Comparison of ENCODE assay signal across 9 mouse cellular contexts in genomic region chr15:103503660-103504059, GRCm38 (mm10). TPM values are rescaled to one million over a fixed set of nuclear protein-coding genes. Genes with fewer than 3 reads are reported as not detected.
DNase-seq lines count a peak whose midpoint lies in the region; ATAC-seq and TF ChIP-seq lines count a peak whose summit lies in the region.
"Had no signal": no experiment of that assay in that cellular context is flagged by ENCODE, and none has a peak within 500 bp of the region (broad histone marks: within the 10 kb centered on the region; RNA-seq: fewer than 3 reads in every experiment).

No protein-coding gene starts in this region.

- H3K9ac ChIP-seq in heart, postnatal 0 days (replicated peaks; ENCODE audit: low read depth, low read length): no peak overlapping the region
- H3K9ac ChIP-seq in forebrain, embryonic 13.5 days: peak overlapping the region; percentile 90
- no peak overlapping the region for H3K9ac ChIP-seq in liver, postnatal 0 days (replicated peaks)

- H3K4me3 ChIP-seq in heart, postnatal 0 days (ENCODE audit: low read depth, low read length): peak overlapping the region; percentile 60
- H3K4me3 ChIP-seq in forebrain, embryonic 13.5 days: peak overlapping the region; percentile 59
- no peak overlapping the region for H3K4me3 ChIP-seq in liver, postnatal 0 days (ENCODE audit: low read depth, low read length)

- WGBS in heart, postnatal 0 days: 44% methylated on average over 12 of the region's 12 CpGs
- WGBS in forebrain, embryonic 13.5 days: 39% methylated on average over 12 of the region's 12 CpGs
- 56% methylated on average over 12 of the region's 12 CpGs for WGBS in liver, postnatal 0 days (ENCODE audit: insufficient replicate concordance)

- TF ChIP-seq EP300 in heart, postnatal 0 days (IDR thresholded peaks at IDR 0.05; ENCODE audit: low read depth): no peak
- no peak for TF ChIP-seq EP300 in liver, postnatal 0 days (IDR thresholded peaks at IDR 0.05; ENCODE audit: low read depth)

- intact Hi-C loops in heart, postnatal 36 days (cut with DNase I): no loop called here

- H3K4me1 ChIP-seq in heart, postnatal 0 days (ENCODE audit: control insufficient read depth, insufficient read depth): 0 out of 2 replicates have a peak, but pooled peaks cover 6% of the 10 kb centered on the region
- H3K4me1 ChIP-seq in forebrain, embryonic 13.5 days: peaks cover 57% of the 10 kb centered on the region
- H3K4me1 ChIP-seq in liver, postnatal 0 days (ENCODE audit: insufficient read depth): peaks cover 9% of the 10 kb centered on the region

- H3K36me3 ChIP-seq in heart, postnatal 0 days (replicated peaks; ENCODE audit: control insufficient read depth, insufficient read depth, low read length): no peaks in the 10 kb centered on the region
- H3K36me3 ChIP-seq in forebrain, embryonic 13.5 days (ENCODE audit: poor library complexity, severe bottlenecking): no peaks in the 10 kb centered on the region
- H3K36me3 ChIP-seq in liver, postnatal 0 days (replicated peaks; ENCODE audit: insufficient read depth, low read length): no peaks in the 10 kb centered on the region

- H3K27me3 ChIP-seq in heart, postnatal 0 days (ENCODE audit: control insufficient read depth, insufficient read depth, low read length): peaks cover 23% of the 10 kb centered on the region
- no peaks in the 10 kb centered on the region; the same call in 1 of the 2 replicates for H3K27me3 ChIP-seq in forebrain, embryonic 13.5 days
- peaks cover 23% of the 10 kb centered on the region for H3K27me3 ChIP-seq in liver, postnatal 0 days (ENCODE audit: insufficient read depth, low read length)

- DNase-seq in heart, postnatal 0 days (ENCODE audit: low spot score): no peak
- no peak for DNase-seq in heart, postnatal 36 days
- peak; percentile 66 for DNase-seq in brain, adult 2 months (ENCODE audit: low read depth, low spot score)
- DNase-seq in liver, postnatal 0 days: no peak
- DNase-seq in urinary bladder, postnatal 14 days (ENCODE audit: low spot score): no peak
- DNase-seq in spleen, postnatal 4 days (ENCODE audit: low spot score in 2 of 2): no peak
- no peak for DNase-seq in spleen, postnatal 10 days (ENCODE audit: low spot score in 2 of 2)

- H3K9me3 ChIP-seq in heart, postnatal 0 days (replicated peaks; ENCODE audit: control insufficient read depth, low read length): no peaks in the 10 kb centered on the region
- H3K9me3 ChIP-seq in forebrain, embryonic 13.5 days (replicated peaks): no peaks in the 10 kb centered on the region
- H3K9me3 ChIP-seq in liver, postnatal 0 days (ENCODE audit: low read length): no peaks in the 10 kb centered on the region

- H3K4me2 ChIP-seq in heart, postnatal 0 days (ENCODE audit: low read depth, low read length): peak overlapping the region; percentile 99
- H3K4me2 ChIP-seq in forebrain, embryonic 13.5 days: peak overlapping the region; percentile 84
- H3K4me2 ChIP-seq in liver, postnatal 0 days (ENCODE audit: low read depth, low read length): 0 out of 2 replicates have a peak overlapping the region, but pooled peaks have one; percentile 77

- TF ChIP-seq CTCF in heart, postnatal 0 days (IDR thresholded peaks at IDR 0.05; ENCODE audit: low read depth): no peak
- no peak for TF ChIP-seq CTCF in liver, postnatal 0 days (IDR thresholded peaks at IDR 0.05; ENCODE audit: low read depth)

- ATAC-seq in heart, postnatal 0 days (ENCODE audit: insufficient read depth, low read depth): no peak
- peak; percentile 39 for ATAC-seq in forebrain, embryonic 13.5 days
- no peak for ATAC-seq in liver, postnatal 0 days

- no peak overlapping the region for H3K27ac ChIP-seq in heart, postnatal 0 days (ENCODE audit: low read depth)
- H3K27ac ChIP-seq in forebrain, embryonic 13.5 days: peak overlapping the region; percentile 37; the same call in 1 of the 2 replicates
- H3K27ac ChIP-seq in liver, postnatal 0 days (ENCODE audit: low read depth): no peak overlapping the region

RNA-seq across cellular contexts. Expression of gene Pde1b, which starts 0.8 kb away (rescaled TPM):
- total RNA-seq in heart, postnatal 0 days (2014; rRNA removed; ENCODE audit: low replicate concordance): 0.88 and 4.0 TPM in 2 replicates
- 1.2 and 1.3 TPM in 2 replicates for polyA plus RNA-seq in heart, postnatal 0 days (2015; fragmentation: Nextera tagmentation; extraction: Ambion mirVana)
- 1 to 10 TPM; 1.2 to 1.5 TPM for total RNA-seq in heart, postnatal 36 days (2021)
- 60.5 and 61.6 TPM in 2 replicates for polyA plus RNA-seq in forebrain, embryonic 13.5 days (2015; fragmentation: Nextera tagmentation; extraction: Ambion mirVana)
- polyA plus RNA-seq in liver, postnatal 0 days (2015; fragmentation: Nextera tagmentation; extraction: Ambion mirVana): 0.24 and 0.62 TPM in 2 replicates

RNA-seq across cellular contexts. Expression of gene Ppp1r1a, which starts 34.1 kb away (rescaled TPM):
- 8.4 and 25.2 TPM in 2 replicates for total RNA-seq in heart, postnatal 0 days (2014; rRNA removed; ENCODE audit: low replicate concordance)
- polyA plus RNA-seq in heart, postnatal 0 days (2015; fragmentation: Nextera tagmentation; extraction: Ambion mirVana): 36.3 and 43.4 TPM in 2 replicates
- 10 to 100 TPM in 1 of 2 experiments, 1 to 10 TPM in 1; 9.4 to 10.1 TPM for total RNA-seq in heart, postnatal 36 days (2021)
- polyA plus RNA-seq in forebrain, embryonic 13.5 days (2015; fragmentation: Nextera tagmentation; extraction: Ambion mirVana): 82.3 and 85.8 TPM in 2 replicates
- polyA plus RNA-seq in liver, postnatal 0 days (2015; fragmentation: Nextera tagmentation; extraction: Ambion mirVana): 3.5 and 4.4 TPM in 2 replicates

RNA-seq across cellular contexts. Expression of gene Nckap1l, which starts 50.1 kb away (rescaled TPM):
- total RNA-seq in heart, postnatal 0 days (2014; rRNA removed; ENCODE audit: low replicate concordance): 1.7 and 3.4 TPM in 2 replicates
- polyA plus RNA-seq in heart, postnatal 0 days (2015; fragmentation: Nextera tagmentation; extraction: Ambion mirVana): 0.93 and 0.97 TPM in 2 replicates
- 1 to 10 TPM; 3.6 to 5.7 TPM for total RNA-seq in heart, postnatal 36 days (2021)
- polyA plus RNA-seq in forebrain, embryonic 13.5 days (2015; fragmentation: Nextera tagmentation; extraction: Ambion mirVana): 1.0 and 1.2 TPM in 2 replicates
- 6.0 and 6.8 TPM in 2 replicates for polyA plus RNA-seq in liver, postnatal 0 days (2015; fragmentation: Nextera tagmentation; extraction: Ambion mirVana)

RNA-seq across cellular contexts. Expression of gene Gtsf2, which starts 55.4 kb away (rescaled TPM):
- not detected in 2 replicates for total RNA-seq in heart, postnatal 0 days (2014; rRNA removed; ENCODE audit: low replicate concordance)
- polyA plus RNA-seq in heart, postnatal 0 days (2015; fragmentation: Nextera tagmentation; extraction: Ambion mirVana): not detected in 2 replicates
- total RNA-seq in heart, postnatal 36 days (2021): not detected
- not detected in 2 replicates for polyA plus RNA-seq in forebrain, embryonic 13.5 days (2015; fragmentation: Nextera tagmentation; extraction: Ambion mirVana)
- polyA plus RNA-seq in liver, postnatal 0 days (2015; fragmentation: Nextera tagmentation; extraction: Ambion mirVana): not detected in 2 replicates
- polyA plus RNA-seq: large intestine, adult 2 months had no signal

Comparison
In these comparisons a context has a peak if more than half of its experiments do, and no peak if none do; other contexts are left out.
1. RNA of gene Pde1b, which starts 0.8 kb away (polyA plus RNA-seq): 60.5 to 61.6 TPM in forebrain, embryonic 13.5 days; 1.2 to 1.3 TPM in heart, postnatal 0 days and 0.24 to 0.62 TPM in liver, postnatal 0 days; every median in the first group is over 10 times any median in the second.
2. Peak in every context shown above with its lines, with median percentiles within 50 percentile points of each other: H3K4me2 ChIP-seq.